Mouse (Mus musculus): ENCODE measurements around the gene Dnah6. TPM values are rescaled to one million over a fixed set of nuclear protein-coding genes. Genes with fewer than 3 reads are reported as not detected.

Dnah6 gene
- polyA plus RNA-seq, 1 experiment from 2014 or later = 0.02 TPM

DNA sequence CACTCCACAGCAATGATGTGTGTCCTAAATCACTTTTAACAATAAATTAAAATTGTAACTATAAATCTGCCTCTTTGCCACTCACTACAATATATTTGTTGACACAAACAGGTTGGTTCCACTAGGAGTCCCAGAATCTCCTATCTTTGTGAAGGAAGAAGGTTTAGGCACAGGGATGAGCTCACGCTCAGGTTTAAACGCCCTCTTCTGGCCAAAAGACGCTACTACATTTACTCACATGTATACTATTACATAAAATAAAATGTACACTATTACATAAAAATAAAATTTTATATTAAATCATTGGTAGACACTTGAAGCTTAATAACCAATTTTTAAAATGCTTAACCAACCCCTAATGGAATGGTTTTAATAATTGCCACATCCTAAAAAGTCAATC lies 201.4 kb downstream of the Dnah6 start:
- TF ChIP-seq EP300 (optimal IDR thresholded peaks at IDR 0.05) (no peak), CTCF (IDR thresholded peaks at IDR 0.05; ENCODE audit: low read depth) (peak; percentile 77)
- H3K27ac ChIP-seq (replicated peaks) = no peak overlapping the region
- ATAC-seq (ENCODE audit: low FRiP score, low TSS enrichment) (no peak), DNase-seq (ENCODE audit: low spot score) (no peak)
- H3K9ac ChIP-seq (ENCODE audit: low read length) = no peak overlapping the region
- H3K4me1 ChIP-seq (replicated peaks; ENCODE audit: control insufficient read depth, insufficient read depth) = no peaks in the 10 kb centered on the region
- no peak overlapping the region for H3K4me3 ChIP-seq (ENCODE audit: low read depth, low read length)
- WGBS = 9% methylated on average over 3 of the region's 3 CpGs
- H3K27me3 ChIP-seq (ENCODE audit: control insufficient read depth, insufficient read depth, low read length) = no peaks in the 10 kb centered on the region
- H3K4me2 ChIP-seq (replicated peaks; ENCODE audit: low read depth) = no peak overlapping the region
- no peaks in the 10 kb centered on the region for H3K9me3 ChIP-seq (ENCODE audit: control insufficient read depth, low read length)
- no peaks in the 10 kb centered on the region for H3K36me3 ChIP-seq (ENCODE audit: control insufficient read depth, insufficient read depth, low read length)

DNA sequence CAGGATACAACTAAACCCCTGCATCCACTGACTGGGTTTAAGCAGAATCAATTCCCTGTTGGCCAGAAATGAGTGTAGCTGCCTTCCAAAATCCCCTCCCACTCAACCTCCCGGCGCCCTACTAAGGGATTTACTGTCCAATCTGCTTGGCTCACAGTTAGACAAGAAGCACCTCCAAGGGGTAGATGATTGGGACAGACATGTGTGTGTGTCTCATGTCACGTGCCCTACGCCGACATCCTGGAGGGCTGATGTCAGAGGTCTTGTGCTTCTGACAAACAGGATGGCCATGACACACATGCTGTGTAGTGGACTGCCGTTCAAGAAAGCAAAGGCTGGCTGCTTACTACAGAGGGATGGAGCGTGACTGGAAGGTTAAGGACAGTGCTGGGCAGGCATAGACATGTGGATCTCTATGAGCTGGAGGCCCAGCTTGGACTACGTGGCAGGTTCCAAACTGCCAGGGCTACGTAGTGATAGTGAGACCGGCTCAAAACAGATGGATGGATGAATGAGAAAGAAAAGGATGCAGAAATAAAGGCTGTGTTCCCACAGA lies 202.6 kb downstream of the Dnah6 start:
- Histone ChIP-seq H3K9ac (ENCODE audit: low read length) (no peak overlapping the region), H3K27me3 (ENCODE audit: control insufficient read depth, insufficient read depth, low read length) (no peaks in the 10 kb centered on the region), H3K4me1 (replicated peaks; ENCODE audit: control insufficient read depth, insufficient read depth) (no peaks in the 10 kb centered on the region), H3K27ac (replicated peaks) (no peak overlapping the region), H3K4me2 (replicated peaks; ENCODE audit: low read depth) (no peak overlapping the region), H3K36me3 (ENCODE audit: control insufficient read depth, insufficient read depth, low read length) (no peaks in the 10 kb centered on the region), H3K4me3 (ENCODE audit: low read depth, low read length) (no peak overlapping the region), H3K9me3 (ENCODE audit: control insufficient read depth, low read length) (no peaks in the 10 kb centered on the region)
- no peak for ATAC-seq (ENCODE audit: low FRiP score, low TSS enrichment)
- DNase-seq (ENCODE audit: low spot score) = no peak
- 64% methylated on average over 10 of the region's 10 CpGs for WGBS
- TF ChIP-seq CTCF (IDR thresholded peaks at IDR 0.05; ENCODE audit: low read depth) (no peak), EP300 (optimal IDR thresholded peaks at IDR 0.05) (no peak)

DNA sequence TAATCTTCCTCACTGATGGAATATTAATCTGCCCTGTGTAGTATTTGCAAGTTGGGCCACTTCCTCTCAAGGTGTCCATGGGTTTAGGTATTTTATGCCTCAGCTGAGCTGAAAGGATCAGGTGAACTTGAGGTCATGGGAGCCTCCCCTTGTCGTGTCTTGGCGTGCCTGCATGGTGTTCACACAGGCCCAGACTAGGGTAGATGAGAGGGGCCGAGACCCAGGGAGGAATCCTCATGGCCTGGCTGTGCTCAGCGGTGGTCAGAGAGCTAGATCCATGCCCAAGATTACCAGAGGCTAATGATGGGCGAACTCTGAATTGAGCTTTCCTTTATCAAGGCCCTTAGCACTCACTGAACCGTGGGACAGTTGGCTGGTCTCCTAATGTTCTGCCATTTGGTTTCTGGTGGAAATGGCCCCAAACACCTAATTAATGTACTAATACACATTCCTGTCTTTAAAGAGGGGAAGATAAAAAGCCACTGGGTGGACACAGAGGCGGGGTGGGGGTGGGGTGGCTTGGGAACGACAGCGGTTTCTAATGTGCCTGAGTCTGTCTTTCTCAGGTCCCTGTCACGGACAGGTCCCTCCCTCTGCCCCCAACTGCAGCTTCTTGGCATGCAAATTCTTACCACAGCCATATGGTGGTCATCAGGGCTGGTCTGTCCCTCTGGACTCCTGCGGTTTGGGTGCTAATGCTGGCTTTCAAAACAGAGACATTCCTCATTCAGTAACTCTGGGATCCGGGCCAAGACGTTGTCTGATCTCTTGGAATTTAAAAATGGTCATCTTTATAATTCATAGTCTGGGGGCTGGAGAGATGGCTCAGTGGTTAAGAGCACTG lies 206.9 kb downstream of the Dnah6 start:
- ATAC-seq (ENCODE audit: low FRiP score, low TSS enrichment) (0 out of 2 replicates have a peak, but pooled peaks have one; percentile 24), DNase-seq (ENCODE audit: low spot score) (no peak)
- H3K36me3 ChIP-seq (ENCODE audit: control insufficient read depth, insufficient read depth, low read length) = no peaks in the 10 kb centered on the region
- 48% methylated on average over 13 of the region's 13 CpGs for WGBS
- H3K4me1 ChIP-seq (replicated peaks; ENCODE audit: control insufficient read depth, insufficient read depth) = no peaks in the 10 kb centered on the region
- H3K4me3 ChIP-seq (ENCODE audit: low read depth, low read length) = no peak overlapping the region
- H3K4me2 ChIP-seq (replicated peaks; ENCODE audit: low read depth) = no peak overlapping the region
- TF ChIP-seq CTCF (IDR thresholded peaks at IDR 0.05; ENCODE audit: low read depth) = no peak
- no peak for TF ChIP-seq EP300 (optimal IDR thresholded peaks at IDR 0.05)
- no peak overlapping the region for H3K9ac ChIP-seq (ENCODE audit: low read length)
- H3K9me3 ChIP-seq (ENCODE audit: control insufficient read depth, low read length) = no peaks in the 10 kb centered on the region
- no peak overlapping the region for H3K27ac ChIP-seq (replicated peaks)
- no peaks in the 10 kb centered on the region for H3K27me3 ChIP-seq (ENCODE audit: control insufficient read depth, insufficient read depth, low read length)

DNA sequence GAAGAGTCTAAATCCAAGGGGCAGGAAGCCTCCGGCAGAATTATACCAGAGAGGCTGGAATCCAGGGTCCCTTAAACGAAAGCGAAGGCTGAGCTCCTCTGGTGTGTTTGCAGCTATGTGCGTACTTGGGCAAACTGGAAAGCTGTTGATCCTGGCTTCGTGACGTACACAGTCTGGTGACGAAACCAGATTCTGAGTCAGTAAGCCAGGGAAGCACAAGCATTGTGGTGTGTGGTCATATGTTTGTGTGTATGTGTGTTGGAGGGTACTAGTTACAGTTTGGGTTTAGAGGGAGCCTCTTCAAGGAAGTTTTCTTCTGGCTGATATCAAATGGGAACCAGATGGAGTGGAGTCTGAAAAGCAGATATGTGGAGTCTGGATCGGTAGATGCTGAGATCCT lies 208.5 kb downstream of the Dnah6 start:
- no peak overlapping the region for H3K4me2 ChIP-seq (replicated peaks; ENCODE audit: low read depth)
- DNase-seq (ENCODE audit: low spot score) (no peak), ATAC-seq (ENCODE audit: low FRiP score, low TSS enrichment) (no peak)
- 62% methylated on average over 8 of the region's 8 CpGs for WGBS
- H3K27me3 ChIP-seq (ENCODE audit: control insufficient read depth, insufficient read depth, low read length) = no peaks in the 10 kb centered on the region
- no peak overlapping the region for H3K27ac ChIP-seq (replicated peaks)
- H3K4me3 ChIP-seq (ENCODE audit: low read depth, low read length) = no peak overlapping the region
- no peaks in the 10 kb centered on the region for H3K36me3 ChIP-seq (ENCODE audit: control insufficient read depth, insufficient read depth, low read length)
- no peak overlapping the region for H3K9ac ChIP-seq (ENCODE audit: low read length)
- no peaks in the 10 kb centered on the region for H3K4me1 ChIP-seq (replicated peaks; ENCODE audit: control insufficient read depth, insufficient read depth)
- no peak for TF ChIP-seq EP300 (optimal IDR thresholded peaks at IDR 0.05)
- TF ChIP-seq CTCF (IDR thresholded peaks at IDR 0.05; ENCODE audit: low read depth) = no peak
- no peaks in the 10 kb centered on the region for H3K9me3 ChIP-seq (ENCODE audit: control insufficient read depth, low read length)

DNA sequence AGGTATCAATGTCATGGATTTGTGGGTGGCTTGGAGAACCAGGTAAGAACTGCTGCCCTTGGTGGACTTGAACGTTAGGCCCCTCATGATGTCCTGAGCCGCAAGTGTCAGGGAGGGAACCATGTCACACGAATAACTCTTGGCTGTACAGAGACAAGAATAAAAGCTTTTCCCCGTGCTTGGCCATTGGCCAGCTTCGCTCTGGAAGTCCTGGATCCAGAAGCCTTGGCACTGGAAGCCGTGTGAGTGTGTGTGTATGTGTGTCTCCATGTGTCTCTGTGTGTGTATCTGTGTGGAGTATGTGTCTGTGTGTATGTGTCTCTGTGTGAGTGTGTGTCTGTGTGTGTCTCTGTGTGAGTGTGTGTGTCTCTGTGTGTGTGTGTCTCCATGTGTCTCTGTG lies 209.6 kb downstream of the Dnah6 start:
- H3K4me2 ChIP-seq (replicated peaks; ENCODE audit: low read depth) = no peak overlapping the region
- 48% methylated on average over 6 of the region's 6 CpGs for WGBS
- no peak overlapping the region for H3K27ac ChIP-seq (replicated peaks)
- ATAC-seq (ENCODE audit: low FRiP score, low TSS enrichment) (no peak), DNase-seq (ENCODE audit: low spot score) (no peak)
- H3K4me1 ChIP-seq (replicated peaks; ENCODE audit: control insufficient read depth, insufficient read depth) = no peaks in the 10 kb centered on the region
- H3K27me3 ChIP-seq (ENCODE audit: control insufficient read depth, insufficient read depth, low read length) = no peaks in the 10 kb centered on the region
- no peak overlapping the region for H3K9ac ChIP-seq (ENCODE audit: low read length)
- no peaks in the 10 kb centered on the region for H3K9me3 ChIP-seq (ENCODE audit: control insufficient read depth, low read length)
- H3K36me3 ChIP-seq (ENCODE audit: control insufficient read depth, insufficient read depth, low read length) = no peaks in the 10 kb centered on the region
- TF ChIP-seq CTCF (IDR thresholded peaks at IDR 0.05; ENCODE audit: low read depth) (no peak), EP300 (optimal IDR thresholded peaks at IDR 0.05) (no peak)
- no peak overlapping the region for H3K4me3 ChIP-seq (ENCODE audit: low read depth, low read length)

DNA sequence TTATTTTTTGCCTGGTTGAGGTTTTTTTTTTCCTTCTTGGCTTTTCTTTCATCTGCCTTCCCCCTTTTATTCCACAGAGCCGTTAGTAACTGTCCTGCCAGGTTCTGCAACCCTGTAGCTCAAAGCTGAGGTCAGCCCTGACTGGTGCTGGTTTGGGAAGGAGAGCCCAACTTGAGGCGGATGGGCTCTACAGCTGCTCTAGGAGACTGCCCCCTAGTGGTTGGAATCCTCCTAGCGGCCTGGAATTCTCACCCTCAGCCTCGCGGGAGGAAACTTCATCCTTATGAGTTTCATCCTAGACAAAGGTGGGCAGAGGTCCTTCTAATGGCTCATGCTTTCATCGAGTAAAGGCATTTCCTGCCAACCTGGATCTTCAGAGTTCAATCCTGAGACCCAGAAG lies 211.4 kb downstream of the Dnah6 start:
- H3K4me3 ChIP-seq (ENCODE audit: low read depth, low read length) = no peak overlapping the region
- no peaks in the 10 kb centered on the region for H3K36me3 ChIP-seq (ENCODE audit: control insufficient read depth, insufficient read depth, low read length)
- peak; percentile 80 for TF ChIP-seq CTCF (IDR thresholded peaks at IDR 0.05; ENCODE audit: low read depth)
- no peak for TF ChIP-seq EP300 (optimal IDR thresholded peaks at IDR 0.05)
- no peak overlapping the region for H3K27ac ChIP-seq (replicated peaks)
- 36% methylated on average over 6 of the region's 6 CpGs for WGBS
- no peak overlapping the region for H3K9ac ChIP-seq (ENCODE audit: low read length)
- DNase-seq (ENCODE audit: low spot score) (peak; percentile 57), ATAC-seq (ENCODE audit: low FRiP score, low TSS enrichment) (no peak)
- H3K4me2 ChIP-seq (replicated peaks; ENCODE audit: low read depth) = no peak overlapping the region
- H3K4me1 ChIP-seq (replicated peaks; ENCODE audit: control insufficient read depth, insufficient read depth) = no peaks in the 10 kb centered on the region
- no peaks in the 10 kb centered on the region for H3K27me3 ChIP-seq (ENCODE audit: control insufficient read depth, insufficient read depth, low read length)
- no peaks in the 10 kb centered on the region for H3K9me3 ChIP-seq (ENCODE audit: control insufficient read depth, low read length)
